In the genomic region with DNA sequence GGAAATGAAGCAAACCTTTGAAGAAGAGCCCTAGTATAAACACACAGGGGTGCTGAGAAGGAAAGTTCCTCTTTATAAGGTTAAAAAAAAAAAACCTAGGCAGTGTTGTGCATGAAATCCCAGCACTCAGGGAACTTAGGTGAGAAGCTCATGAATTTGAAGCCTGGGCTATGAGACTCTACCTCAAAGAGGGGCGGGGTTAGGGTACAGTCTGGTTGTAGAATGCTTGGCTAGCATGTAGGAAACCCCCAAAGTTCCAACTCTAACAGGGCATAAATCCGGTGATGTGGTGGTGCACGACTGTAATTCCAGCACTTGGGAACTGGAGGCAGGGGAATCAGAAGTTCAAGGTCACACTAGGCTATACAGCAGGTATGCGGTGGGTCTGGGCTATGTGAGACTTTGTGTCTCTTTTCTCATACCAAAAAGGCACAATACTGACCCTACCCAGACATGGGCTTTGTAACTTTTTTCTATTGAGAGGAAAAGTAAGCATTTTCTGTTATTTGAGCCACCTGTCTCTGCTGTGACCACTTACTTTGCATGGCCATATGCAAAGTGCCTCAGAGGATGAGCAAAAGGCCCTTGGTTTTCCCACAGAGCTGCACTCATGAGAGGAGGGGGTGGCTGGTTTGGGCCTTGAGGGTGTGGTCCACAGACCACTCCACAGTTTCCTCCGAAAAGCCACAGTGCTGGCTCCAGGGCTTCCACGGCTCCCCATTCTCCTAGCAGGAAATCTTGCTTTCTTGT, we compare ENCODE assay signal across 17 mouse cellular contexts.
"Had no signal": no experiment of that assay in that cellular context is flagged by ENCODE, and none has a peak within 500 bp of the region (broad histone marks: within the 10 kb centered on the region; RNA-seq: fewer than 3 reads in every experiment).

No protein-coding gene starts in this region.

- H3K4me3 ChIP-seq: left cerebral cortex, adult 2 months; limb, embryonic 10.5 days; liver, embryonic 15.5 days; midbrain, embryonic 10.5 days; neural tube, embryonic 12.5 days had no signal

- H3K9ac ChIP-seq: liver, embryonic 15.5 days; lung, embryonic 14.5 days; neural tube, embryonic 12.5 days had no signal

- H3K36me3 ChIP-seq: limb, embryonic 10.5 days; liver, embryonic 15.5 days; midbrain, embryonic 10.5 days; neural tube, embryonic 12.5 days had no signal

- H3K27ac ChIP-seq: kidney, postnatal 0 days; left cerebral cortex, adult 2 months; limb, embryonic 10.5 days; liver, embryonic 15.5 days; midbrain, embryonic 10.5 days; neural tube, embryonic 12.5 days; stomach, postnatal 0 days had no signal

- H3K27me3 ChIP-seq: liver, embryonic 15.5 days; neural tube, embryonic 12.5 days had no signal

- H3K4me1 ChIP-seq: limb, embryonic 10.5 days; liver, embryonic 15.5 days; neural tube, embryonic 12.5 days had no signal

- DNase-seq: kidney, adult 11 months; kidney, adult 9 months; kidney, postnatal 4 days; lung, embryonic 14.5 days; lung, postnatal 14 days; midbrain, embryonic 14.5 days; retina, postnatal 1 day; right cerebral cortex, postnatal 14 days; thymus, postnatal 4 days had no signal

- H3K4me2 ChIP-seq: liver, embryonic 11.5 days; liver, embryonic 15.5 days; lung, embryonic 14.5 days; neural tube, embryonic 12.5 days had no signal

- H3K9me3 ChIP-seq: limb, embryonic 10.5 days; liver, embryonic 15.5 days; midbrain, embryonic 10.5 days; neural tube, embryonic 12.5 days had no signal
